Mouse (Mus musculus): ENCODE results near the gene Supt3. TPM values are rescaled to one million over a fixed set of nuclear protein-coding genes. Genes with fewer than 3 reads are reported as not detected.

The Supt3 gene
- polyA plus RNA-seq, 2 experiments: 10.5 to 21.3 TPM

DNA sequence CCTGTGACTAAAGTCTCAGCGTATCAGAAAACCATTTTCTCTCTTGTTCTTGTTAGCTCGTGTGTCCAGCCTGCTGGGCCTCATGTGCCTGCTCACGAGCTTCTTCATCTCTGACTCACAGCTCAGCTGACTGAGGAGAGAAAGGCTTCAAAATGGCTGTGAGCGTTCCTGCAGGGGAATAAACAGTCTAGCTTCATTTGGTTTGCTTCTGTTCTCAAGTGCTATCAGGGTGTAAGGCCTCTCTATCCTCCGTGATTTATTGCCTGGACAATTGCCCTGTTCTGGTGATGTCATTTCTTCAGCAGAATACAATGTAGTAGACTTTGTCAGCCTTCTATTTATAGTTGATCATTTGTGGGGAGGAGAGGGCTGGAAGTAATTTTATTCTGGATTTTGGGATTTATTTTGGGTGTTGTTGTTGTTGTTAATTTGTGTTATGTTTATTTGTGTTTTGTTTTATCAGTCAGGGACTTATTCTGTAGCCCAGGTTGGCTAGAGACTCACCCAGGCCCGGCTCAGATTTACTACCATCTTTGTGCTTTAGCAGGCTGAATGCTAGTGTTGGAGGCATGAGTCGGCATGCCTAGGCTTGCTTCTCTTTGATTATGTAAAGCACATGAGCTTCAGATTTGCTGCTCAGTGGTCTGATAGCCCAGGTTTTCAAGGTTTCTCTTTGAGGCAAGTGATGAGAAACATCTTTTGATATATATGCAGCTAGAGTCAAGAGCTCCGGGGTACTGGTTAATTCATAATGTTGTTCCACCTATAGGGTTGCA, 243.4 kb downstream of the Supt3 start:
- no peaks in the 10 kb centered on the region for H3K36me3 ChIP-seq (ENCODE audit: control insufficient read depth, insufficient read depth, low read length)
- DNase-seq (ENCODE audit: low spot score): peak; percentile 18
- no peak overlapping the region for H3K27ac ChIP-seq (replicated peaks; ENCODE audit: low read depth, low read length)
- no peak overlapping the region for H3K4me2 ChIP-seq (replicated peaks; ENCODE audit: low read depth, low read length, severe bottlenecking)
- TF ChIP-seq POLR2A (IDR thresholded peaks at IDR 0.05; ENCODE audit: borderline replicate concordance, extremely low read depth, insufficient read depth, insufficient read length): no peak
- no peak for ATAC-seq (ENCODE audit: low FRiP score, low read depth)
- H3K9me3 ChIP-seq (ENCODE audit: control insufficient read depth, low read length): no peaks in the 10 kb centered on the region
- no peak overlapping the region for H3K4me3 ChIP-seq (replicated peaks; ENCODE audit: low read length)
- 65% methylated on average over 8 of the region's 8 CpGs for WGBS
- no peaks in the 10 kb centered on the region for H3K27me3 ChIP-seq (ENCODE audit: control insufficient read depth, insufficient read depth, low read length)
- no peak overlapping the region for H3K9ac ChIP-seq (ENCODE audit: low read depth, low read length, severe bottlenecking)
- H3K4me1 ChIP-seq (ENCODE audit: control insufficient read depth, insufficient read depth, low read length): no peaks in the 10 kb centered on the region

DNA sequence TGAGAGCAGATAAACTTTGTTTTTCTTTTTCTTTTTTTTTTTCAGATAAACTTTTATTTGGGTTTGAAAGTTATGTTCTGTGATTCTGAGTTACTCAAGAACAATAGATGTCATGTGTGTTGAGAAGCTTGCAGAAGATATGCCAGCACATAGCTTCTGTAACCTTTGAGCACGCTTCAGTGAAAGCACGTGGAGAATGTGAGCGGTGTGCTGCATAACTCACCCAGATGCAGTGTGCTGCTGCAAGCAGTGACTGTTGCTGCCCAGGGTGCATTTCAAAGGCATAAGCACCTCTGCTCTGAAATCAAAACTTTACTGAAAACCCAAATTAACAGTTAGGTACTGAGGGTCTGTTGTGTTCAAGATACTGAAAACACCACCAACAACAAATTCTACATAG, 251.5 kb downstream of the Supt3 start:
- Histone ChIP-seq H3K27me3 (ENCODE audit: control insufficient read depth, insufficient read depth, low read length) (no peaks in the 10 kb centered on the region), H3K36me3 (ENCODE audit: control insufficient read depth, insufficient read depth, low read length) (no peaks in the 10 kb centered on the region), H3K4me1 (ENCODE audit: control insufficient read depth, insufficient read depth, low read length) (no peaks in the 10 kb centered on the region), H3K9me3 (ENCODE audit: control insufficient read depth, low read length) (no peaks in the 10 kb centered on the region), H3K9ac (ENCODE audit: low read depth, low read length, severe bottlenecking) (no peak overlapping the region), H3K4me3 (replicated peaks; ENCODE audit: low read length) (no peak overlapping the region), H3K4me2 (replicated peaks; ENCODE audit: low read depth, low read length, severe bottlenecking) (no peak overlapping the region), H3K27ac (replicated peaks; ENCODE audit: low read depth, low read length) (no peak overlapping the region)
- DNase-seq (ENCODE audit: low spot score) (no peak), ATAC-seq (ENCODE audit: low FRiP score, low read depth) (no peak)
- WGBS: 63% methylated on average over 3 of the region's 3 CpGs
- TF ChIP-seq POLR2A (IDR thresholded peaks at IDR 0.05; ENCODE audit: borderline replicate concordance, extremely low read depth, insufficient read depth, insufficient read length): no peak

DNA sequence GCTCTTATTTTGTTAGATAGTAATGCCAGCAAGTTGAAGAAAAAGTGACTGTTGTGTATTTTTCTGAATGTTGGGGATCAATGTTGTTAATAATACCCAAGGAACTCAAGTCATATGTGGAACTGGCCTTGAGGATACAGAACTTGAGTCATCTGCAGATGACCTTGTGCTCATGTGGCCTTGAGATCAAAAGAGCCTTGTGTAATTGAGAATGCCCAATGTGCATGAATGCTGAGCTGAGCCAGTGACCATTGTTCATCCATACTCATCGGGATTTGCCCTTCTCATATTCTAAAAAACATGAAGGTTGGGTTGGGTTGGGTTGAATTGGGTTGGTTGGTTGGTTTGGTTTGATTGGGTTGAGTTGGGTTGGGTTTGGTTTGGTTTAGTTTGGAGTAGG, 252.2 kb downstream of the Supt3 start:
- Histone ChIP-seq H3K9me3 (ENCODE audit: control insufficient read depth, low read length) (no peaks in the 10 kb centered on the region), H3K4me1 (ENCODE audit: control insufficient read depth, insufficient read depth, low read length) (no peaks in the 10 kb centered on the region), H3K4me2 (replicated peaks; ENCODE audit: low read depth, low read length, severe bottlenecking) (no peak overlapping the region), H3K27ac (replicated peaks; ENCODE audit: low read depth, low read length) (no peak overlapping the region), H3K9ac (ENCODE audit: low read depth, low read length, severe bottlenecking) (no peak overlapping the region), H3K27me3 (ENCODE audit: control insufficient read depth, insufficient read depth, low read length) (no peaks in the 10 kb centered on the region), H3K36me3 (ENCODE audit: control insufficient read depth, insufficient read depth, low read length) (no peaks in the 10 kb centered on the region), H3K4me3 (replicated peaks; ENCODE audit: low read length) (no peak overlapping the region)
- DNase-seq (ENCODE audit: low spot score): no peak
- no peak for ATAC-seq (ENCODE audit: low FRiP score, low read depth)
- no peak for TF ChIP-seq POLR2A (IDR thresholded peaks at IDR 0.05; ENCODE audit: borderline replicate concordance, extremely low read depth, insufficient read depth, insufficient read length)
- WGBS: 92% methylated on average over 1 of the region's 1 CpGs

DNA sequence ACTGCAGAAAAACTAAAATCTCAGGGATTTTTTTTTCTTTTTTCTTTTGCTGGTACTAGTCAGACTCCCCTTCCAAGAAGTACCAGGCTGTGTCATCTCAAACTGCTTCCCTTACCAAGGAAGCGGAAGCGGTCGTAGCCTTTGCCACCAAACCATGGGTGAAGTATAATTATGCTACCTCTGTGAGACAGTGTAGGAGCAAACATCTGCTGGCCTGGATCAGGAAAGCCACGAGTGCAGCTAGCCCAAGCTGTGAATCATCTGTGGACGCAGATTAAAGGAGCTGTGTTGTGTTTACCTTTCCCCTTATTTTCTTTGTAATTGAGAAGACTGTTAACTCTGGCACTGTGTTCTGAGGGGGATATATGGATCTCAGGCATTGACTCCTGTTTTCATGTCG, 255.3 kb downstream of the Supt3 start:
- no peak overlapping the region for H3K4me3 ChIP-seq (replicated peaks; ENCODE audit: low read length)
- no peaks in the 10 kb centered on the region for H3K9me3 ChIP-seq (ENCODE audit: control insufficient read depth, low read length)
- H3K27me3 ChIP-seq (ENCODE audit: control insufficient read depth, insufficient read depth, low read length): no peaks in the 10 kb centered on the region
- no peaks in the 10 kb centered on the region for H3K4me1 ChIP-seq (ENCODE audit: control insufficient read depth, insufficient read depth, low read length)
- H3K27ac ChIP-seq (replicated peaks; ENCODE audit: low read depth, low read length): no peak overlapping the region
- WGBS: 67% methylated on average over 6 of the region's 6 CpGs
- H3K36me3 ChIP-seq (ENCODE audit: control insufficient read depth, insufficient read depth, low read length): no peaks in the 10 kb centered on the region
- DNase-seq (ENCODE audit: low spot score) (no peak), ATAC-seq (ENCODE audit: low FRiP score, low read depth) (no peak)
- TF ChIP-seq POLR2A (IDR thresholded peaks at IDR 0.05; ENCODE audit: borderline replicate concordance, extremely low read depth, insufficient read depth, insufficient read length): no peak
- no peak overlapping the region for H3K4me2 ChIP-seq (replicated peaks; ENCODE audit: low read depth, low read length, severe bottlenecking)
- H3K9ac ChIP-seq (ENCODE audit: low read depth, low read length, severe bottlenecking): no peak overlapping the region

DNA sequence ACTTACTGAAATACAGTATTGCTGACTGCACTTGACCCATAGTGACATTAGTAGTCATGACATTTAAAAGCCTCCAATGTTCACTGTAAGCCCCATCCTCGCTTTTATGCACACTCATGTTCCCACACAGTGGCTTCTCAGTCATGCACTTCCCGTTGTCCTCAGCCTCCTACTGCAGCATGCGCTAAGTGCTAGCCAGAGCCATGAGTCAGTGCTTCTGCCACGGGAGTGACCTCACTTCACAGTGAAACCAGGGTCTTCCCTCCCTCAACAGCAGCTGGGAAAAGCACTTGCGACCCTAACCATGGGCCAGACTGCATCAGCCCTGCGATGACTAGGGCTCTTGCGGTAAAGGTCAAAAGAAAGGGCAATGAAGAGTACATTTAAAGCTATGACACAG, 256.7 kb downstream of the Supt3 start:
- Histone ChIP-seq H3K27ac (replicated peaks; ENCODE audit: low read depth, low read length) (no peak overlapping the region), H3K4me1 (ENCODE audit: control insufficient read depth, insufficient read depth, low read length) (no peaks in the 10 kb centered on the region), H3K9me3 (ENCODE audit: control insufficient read depth, low read length) (no peaks in the 10 kb centered on the region), H3K27me3 (ENCODE audit: control insufficient read depth, insufficient read depth, low read length) (no peaks in the 10 kb centered on the region), H3K4me3 (replicated peaks; ENCODE audit: low read length) (no peak overlapping the region), H3K9ac (ENCODE audit: low read depth, low read length, severe bottlenecking) (no peak overlapping the region), H3K36me3 (ENCODE audit: control insufficient read depth, insufficient read depth, low read length) (no peaks in the 10 kb centered on the region), H3K4me2 (replicated peaks; ENCODE audit: low read depth, low read length, severe bottlenecking) (no peak overlapping the region)
- ATAC-seq (ENCODE audit: low FRiP score, low read depth): no peak
- no peak for TF ChIP-seq POLR2A (IDR thresholded peaks at IDR 0.05; ENCODE audit: borderline replicate concordance, extremely low read depth, insufficient read depth, insufficient read length)
- DNase-seq (ENCODE audit: low spot score): no peak
- 68% methylated on average over 7 of the region's 7 CpGs for WGBS
